Mouse (Mus musculus): ENCODE results near the gene Clasp1. TPM values are rescaled to one million over a fixed set of nuclear protein-coding genes. Genes with fewer than 3 reads are reported as not detected.

The Clasp1 gene
- polyA plus RNA-seq, 1 experiment from 2014 or later = 77.7 TPM

DNA sequence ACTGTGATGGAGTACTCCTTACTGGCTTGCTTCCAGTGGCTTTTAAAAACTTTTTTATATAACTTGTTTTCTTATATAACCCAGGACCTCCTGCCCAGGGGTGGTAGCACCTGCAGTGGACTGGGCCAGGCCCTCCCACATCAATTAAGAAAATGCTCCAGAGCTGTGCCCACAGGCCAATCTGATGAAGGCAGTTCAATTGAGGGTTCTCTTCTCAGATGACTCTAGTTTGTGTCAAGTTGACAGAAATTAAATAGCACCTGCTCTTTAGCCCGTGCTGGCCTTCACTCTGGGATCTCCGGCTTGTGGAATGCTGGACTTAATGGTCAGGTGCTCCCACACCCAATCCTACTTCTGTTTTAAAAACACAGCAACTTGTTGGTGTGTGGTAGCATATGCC lies 112.8 kb downstream of the Clasp1 start:
- Histone ChIP-seq H3K27me3 (no peaks in the 10 kb centered on the region), H3K4me2 (no peak overlapping the region), H3K9me3 (no peaks in the 10 kb centered on the region), H3K4me1 (replicated peaks) (no peaks in the 10 kb centered on the region), H3K27ac (no peak overlapping the region), H3K4me3 (replicated peaks) (no peak overlapping the region), H3K9ac (replicated peaks) (no peak overlapping the region), H3K36me3 (peaks cover 93% of the 10 kb centered on the region)
- ATAC-seq (ENCODE audit: insufficient number of reproducible peaks, insufficient read depth, low FRiP score, low TSS enrichment, low read depth) = no peak
- 84% methylated on average over 2 of the region's 2 CpGs for WGBS

DNA sequence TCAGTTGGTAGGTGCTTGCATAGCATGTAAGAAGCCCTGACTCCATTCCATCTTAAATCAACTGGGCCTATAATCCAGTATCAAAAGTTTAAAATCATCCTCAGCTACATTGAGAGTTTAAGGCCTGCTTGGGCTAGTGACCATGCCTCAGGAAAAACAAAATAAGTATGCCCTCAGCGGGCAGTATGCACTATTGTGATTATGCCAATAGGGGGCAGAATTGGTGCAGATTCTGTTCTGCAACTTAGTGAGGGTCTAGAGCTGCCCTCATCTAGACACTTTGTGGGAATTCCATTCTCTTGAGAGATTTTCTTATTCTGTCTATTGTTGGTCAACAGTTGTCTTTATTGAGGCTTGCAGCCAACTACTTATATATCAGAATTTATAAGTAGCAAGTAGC lies 116.9 kb downstream of the Clasp1 start:
- Histone ChIP-seq H3K4me2 (no peak overlapping the region), H3K9me3 (no peaks in the 10 kb centered on the region), H3K4me3 (replicated peaks) (no peak overlapping the region), H3K27me3 (no peaks in the 10 kb centered on the region), H3K27ac (no peak overlapping the region), H3K4me1 (replicated peaks) (no peaks in the 10 kb centered on the region), H3K36me3 (peaks cover 100% of the 10 kb centered on the region), H3K9ac (replicated peaks) (no peak overlapping the region)
- no peak for ATAC-seq (ENCODE audit: insufficient number of reproducible peaks, insufficient read depth, low FRiP score, low TSS enrichment, low read depth)
- WGBS = 93% methylated on average over 1 of the region's 1 CpGs

DNA sequence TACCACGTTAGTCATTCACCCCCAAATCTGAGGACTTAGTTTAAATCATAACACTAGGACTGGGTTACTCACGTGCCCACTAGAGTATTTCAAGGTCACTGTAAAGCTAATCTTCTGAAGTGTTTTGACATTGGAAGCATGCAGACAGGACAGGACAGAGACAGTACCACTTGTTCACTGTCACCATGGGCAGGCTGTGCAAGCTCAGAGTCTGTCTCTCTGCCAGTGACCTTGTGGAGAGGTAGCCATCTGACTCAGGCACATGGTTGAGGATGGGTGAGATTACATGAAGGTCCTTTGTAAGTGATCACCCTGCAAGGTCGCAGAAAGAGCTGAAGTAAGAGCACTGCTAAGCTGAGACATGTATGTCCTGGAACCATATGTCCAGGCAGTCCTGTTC lies 122.1 kb downstream of the Clasp1 start:
- Histone ChIP-seq H3K27me3 (no peaks in the 10 kb centered on the region), H3K36me3 (peaks cover 99% of the 10 kb centered on the region), H3K9ac (replicated peaks) (no peak overlapping the region), H3K4me1 (replicated peaks) (no peaks in the 10 kb centered on the region), H3K27ac (no peak overlapping the region), H3K9me3 (no peaks in the 10 kb centered on the region), H3K4me2 (no peak overlapping the region), H3K4me3 (replicated peaks) (no peak overlapping the region)
- 91% methylated on average over 3 of the region's 3 CpGs for whole genome bisulfite sequencing
- ATAC-seq (ENCODE audit: insufficient number of reproducible peaks, insufficient read depth, low FRiP score, low TSS enrichment, low read depth) = no peak

GRCm38 (mm10) chr1:118511738-118512530 lies 123.1 kb downstream of the Clasp1 start:
- no peak for ATAC-seq (ENCODE audit: insufficient number of reproducible peaks, insufficient read depth, low FRiP score, low TSS enrichment, low read depth)

GRCm38 (mm10) chr1:118516256-118516655 lies 127.4 kb downstream of the Clasp1 start:
- Histone ChIP-seq H3K9ac (replicated peaks) (no peak overlapping the region), H3K9me3 (no peaks in the 10 kb centered on the region), H3K27ac (no peak overlapping the region), H3K4me3 (replicated peaks) (no peak overlapping the region), H3K36me3 (peaks cover 87% of the 10 kb centered on the region), H3K4me1 (replicated peaks) (no peaks in the 10 kb centered on the region), H3K27me3 (no peaks in the 10 kb centered on the region), H3K4me2 (no peak overlapping the region)
- 72% methylated on average over 7 of the region's 7 CpGs for WGBS
- no peak for ATAC-seq (ENCODE audit: insufficient number of reproducible peaks, insufficient read depth, low FRiP score, low TSS enrichment, low read depth)

More at GRCm38 (mm10) chr1:118511738-118512530, 123.1 kb downstream of the Clasp1 start:
- Histone ChIP-seq H3K4me3 (replicated peaks) (no peak overlapping the region), H3K27ac (no peak overlapping the region), H3K36me3 (peaks cover 99% of the 10 kb centered on the region), H3K9ac (replicated peaks) (no peak overlapping the region), H3K9me3 (no peaks in the 10 kb centered on the region), H3K27me3 (no peaks in the 10 kb centered on the region), H3K4me1 (replicated peaks) (no peaks in the 10 kb centered on the region), H3K4me2 (no peak overlapping the region)
- 93% methylated on average over 8 of the region's 8 CpGs for WGBS

DNA sequence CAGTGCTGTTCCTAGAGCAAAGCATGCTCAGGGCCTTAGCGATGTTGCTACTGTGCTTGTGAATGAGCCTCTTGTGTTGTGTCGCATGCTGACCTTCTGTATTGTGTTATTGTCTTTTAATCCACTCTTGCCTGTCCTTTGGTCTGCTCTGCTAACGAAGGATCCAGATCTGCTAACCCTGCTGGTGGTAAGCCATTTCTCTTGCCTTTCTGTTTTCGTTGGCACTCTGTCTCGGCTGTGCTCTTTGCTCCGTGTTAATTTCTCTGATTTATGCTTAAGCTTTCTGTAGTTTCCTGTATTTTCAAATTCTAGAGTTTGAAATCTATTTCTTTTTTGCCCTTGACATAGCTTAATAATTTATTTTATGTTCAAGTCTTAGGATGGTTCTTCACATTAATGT lies 134.3 kb downstream of the Clasp1 start:
- no peaks in the 10 kb centered on the region for H3K27me3 ChIP-seq
- no peaks in the 10 kb centered on the region for H3K9me3 ChIP-seq
- no peak overlapping the region for H3K9ac ChIP-seq (replicated peaks)
- WGBS = 89% methylated on average over 6 of the region's 6 CpGs
- no peak overlapping the region for H3K4me2 ChIP-seq
- no peaks in the 10 kb centered on the region for H3K4me1 ChIP-seq (replicated peaks)
- H3K27ac ChIP-seq = no peak overlapping the region
- H3K4me3 ChIP-seq (replicated peaks) = no peak overlapping the region
- peaks cover 77% of the 10 kb centered on the region for H3K36me3 ChIP-seq
- ATAC-seq (ENCODE audit: insufficient number of reproducible peaks, insufficient read depth, low FRiP score, low TSS enrichment, low read depth) = no peak

- Histone ChIP-seq H3K4me3 (replicated peaks) (no peak overlapping the region), H3K4me1 (replicated peaks) (no peaks in the 10 kb centered on the region), H3K27me3 (no peaks in the 10 kb centered on the region), H3K4me2 (no peak overlapping the region), H3K36me3 (peaks cover 81% of the 10 kb centered on the region), H3K9me3 (no peaks in the 10 kb centered on the region), H3K9ac (replicated peaks) (no peak overlapping the region), H3K27ac (no peak overlapping the region)
- 93% methylated on average over 9 of the region's 9 CpGs for WGBS
- no peak for ATAC-seq (ENCODE audit: insufficient number of reproducible peaks, insufficient read depth, low FRiP score, low TSS enrichment, low read depth)
Measured at GRCm38 (mm10) chr1:118525336-118525735, 136.5 kb downstream of the Clasp1 start.

- H3K4me1 ChIP-seq (replicated peaks) = no peaks in the 10 kb centered on the region
- no peaks in the 10 kb centered on the region for H3K9me3 ChIP-seq
- H3K9ac ChIP-seq (replicated peaks) = no peak overlapping the region
- H3K27ac ChIP-seq = no peak overlapping the region
- no peak overlapping the region for H3K4me2 ChIP-seq
- no peak overlapping the region for H3K4me3 ChIP-seq (replicated peaks)
- peaks cover 92% of the 10 kb centered on the region for H3K36me3 ChIP-seq
- WGBS = 95% methylated on average over 1 of the region's 1 CpGs
- ATAC-seq (ENCODE audit: insufficient number of reproducible peaks, insufficient read depth, low FRiP score, low TSS enrichment, low read depth) = no peak
- H3K27me3 ChIP-seq = no peaks in the 10 kb centered on the region
Measured at GRCm38 (mm10) chr1:118529213-118529612, 140.4 kb downstream of the Clasp1 start.

GRCm38 (mm10) chr1:118531259-118531658 lies 142.4 kb downstream of the Clasp1 start:
- Histone ChIP-seq H3K9me3 (no peaks in the 10 kb centered on the region), H3K9ac (replicated peaks) (no peak overlapping the region), H3K27me3 (no peaks in the 10 kb centered on the region), H3K4me3 (replicated peaks) (no peak overlapping the region), H3K36me3 (peaks cover 97% of the 10 kb centered on the region), H3K4me1 (replicated peaks) (no peaks in the 10 kb centered on the region), H3K27ac (no peak overlapping the region), H3K4me2 (no peak overlapping the region)
- ATAC-seq (ENCODE audit: insufficient number of reproducible peaks, insufficient read depth, low FRiP score, low TSS enrichment, low read depth) = no peak
- 89% methylated on average over 3 of the region's 3 CpGs for WGBS

- H3K4me2 ChIP-seq = no peak overlapping the region
- no peak overlapping the region for H3K27ac ChIP-seq
- no peak for ATAC-seq (ENCODE audit: insufficient number of reproducible peaks, insufficient read depth, low FRiP score, low TSS enrichment, low read depth)
- H3K36me3 ChIP-seq = peaks cover 87% of the 10 kb centered on the region
- H3K9ac ChIP-seq (replicated peaks) = no peak overlapping the region
- no peaks in the 10 kb centered on the region for H3K4me1 ChIP-seq (replicated peaks)
- H3K4me3 ChIP-seq (replicated peaks) = no peak overlapping the region
- H3K27me3 ChIP-seq = no peaks in the 10 kb centered on the region
- no peaks in the 10 kb centered on the region for H3K9me3 ChIP-seq
- WGBS = 93% methylated on average over 15 of the region's 15 CpGs
Measured at GRCm38 (mm10) chr1:118536021-118536420, 147.2 kb downstream of the Clasp1 start.

DNA sequence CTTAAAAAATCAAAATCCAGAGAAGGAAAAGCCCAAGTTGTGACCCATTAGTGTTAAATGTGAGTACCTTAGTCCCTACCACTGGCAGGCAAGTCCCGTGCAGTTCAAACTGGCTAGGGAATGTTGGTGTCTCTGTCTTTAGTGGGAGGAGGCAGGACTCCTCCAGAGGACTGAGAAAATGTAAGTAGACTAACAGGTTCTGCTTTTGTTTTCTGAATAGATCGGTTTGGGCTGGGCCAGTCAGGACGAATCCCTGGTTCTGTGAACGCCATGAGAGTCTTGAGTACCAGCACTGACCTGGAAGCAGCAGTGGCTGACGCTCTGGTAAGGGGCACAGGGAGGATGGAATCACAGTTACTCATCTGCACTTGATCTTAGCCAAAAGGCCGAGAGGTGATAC lies 150.2 kb downstream of the Clasp1 start:
- Histone ChIP-seq H3K4me1 (replicated peaks) (no peaks in the 10 kb centered on the region), H3K27ac (no peak overlapping the region), H3K4me2 (no peak overlapping the region), H3K4me3 (replicated peaks) (no peak overlapping the region), H3K9ac (replicated peaks) (no peak overlapping the region), H3K27me3 (no peaks in the 10 kb centered on the region), H3K36me3 (peaks cover 82% of the 10 kb centered on the region), H3K9me3 (no peaks in the 10 kb centered on the region)
- ATAC-seq (ENCODE audit: insufficient number of reproducible peaks, insufficient read depth, low FRiP score, low TSS enrichment, low read depth) = no peak
- WGBS = 89% methylated on average over 6 of the region's 6 CpGs

- Histone ChIP-seq H3K36me3 (peaks cover 85% of the 10 kb centered on the region), H3K4me1 (replicated peaks) (no peaks in the 10 kb centered on the region)
- WGBS = 92% methylated on average over 7 of the region's 7 CpGs
Measured at GRCm38 (mm10) chr1:118542880-118543279, 154.0 kb downstream of the Clasp1 start.

More at GRCm38 (mm10) chr1:118542880-118543279, 154.0 kb downstream of the Clasp1 start:
- H3K4me2 ChIP-seq = no peak overlapping the region
- ATAC-seq (ENCODE audit: insufficient number of reproducible peaks, insufficient read depth, low FRiP score, low TSS enrichment, low read depth) = no peak
- no peak overlapping the region for H3K9ac ChIP-seq (replicated peaks)
- H3K27me3 ChIP-seq = no peaks in the 10 kb centered on the region
- no peaks in the 10 kb centered on the region for H3K9me3 ChIP-seq
- no peak overlapping the region for H3K27ac ChIP-seq
- H3K4me3 ChIP-seq (replicated peaks) = no peak overlapping the region
